Mouse (Mus musculus) heart, postnatal 14 days (tissue): ENCODE measurements around the gene Fank1. TPM values are rescaled to one million over a fixed set of nuclear protein-coding genes. Genes with fewer than 3 reads are reported as not detected.

Experiments
- DNase-seq, 2 experiments: peaks; one replicate each; pipeline ENCODE4 v3.0.0; 2021 to 2022
- intact Hi-C: fragments of 180-260 bp; cut with DNase I; formaldehyde crosslinking; loops from one replicate; pipeline ENCODE4 v1.15.1; 2025
- total RNA-seq, 2 experiments: library from RNA; stranded (reverse); gene quantifications; 2 replicates each; pipeline ENCODE4 v1.2.3; 2021

Gene Fank1
- total RNA-seq, 2 experiments from 2014 or later = 0.50 TPM; not detected in 1

DNA sequence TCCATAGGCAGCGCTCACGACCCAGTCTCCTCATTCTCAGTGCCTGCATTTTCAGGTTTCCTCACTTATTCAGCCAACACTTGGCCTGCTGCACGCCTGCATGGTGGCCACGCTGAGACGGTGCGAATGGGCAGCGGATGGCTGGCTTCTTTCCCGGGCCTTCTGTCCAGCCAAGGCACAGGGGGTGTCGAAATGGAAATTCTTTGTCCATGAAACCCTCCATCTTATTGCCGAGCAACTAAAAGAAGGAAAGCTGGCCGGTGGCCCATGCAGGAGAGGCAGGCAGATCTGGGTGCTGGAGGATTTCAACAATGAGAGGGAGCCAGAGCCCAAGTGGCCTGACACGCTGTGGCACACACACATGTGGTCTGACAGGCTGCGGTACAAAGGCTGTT is 10.8 kb upstream of the Fank1 start:
- peak; percentile 76 to 79 for DNase-seq
- intact Hi-C loops = no loop called here

GRCm38 (mm10) chr7:133768027-133768426 is 8.6 kb upstream of the Fank1 start:
- intact Hi-C loops = no loop called here
- DNase-seq = no peak

GRCm38 (mm10) chr7:133768517-133768916 is 8.1 kb upstream of the Fank1 start:
- no peak for DNase-seq
- intact Hi-C loops = no loop called here

DNA sequence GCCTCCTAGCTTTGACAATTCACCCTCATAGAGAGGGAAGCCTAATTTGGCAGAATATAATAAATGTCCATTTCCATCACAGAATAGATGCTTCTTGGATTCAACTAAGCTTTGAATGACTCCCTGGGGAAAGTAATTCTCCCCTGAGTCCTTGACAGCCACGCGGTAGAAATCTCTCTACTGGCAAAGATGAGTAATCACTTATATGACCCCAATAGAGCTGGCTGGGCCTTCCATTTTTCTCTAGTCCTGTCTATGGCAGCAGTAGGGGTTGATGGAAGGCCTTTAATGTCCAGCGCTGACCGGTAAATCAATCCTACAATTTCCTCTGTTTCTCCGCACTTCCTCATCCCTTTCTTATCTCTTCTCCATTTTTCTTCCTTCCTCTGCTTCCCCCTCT is 1.5 kb upstream of the Fank1 start:
- intact Hi-C loops = no loop called here
- DNase-seq = no peak

GRCm38 (mm10) chr7:133775796-133776625 is 650 bp upstream of the Fank1 start:
- intact Hi-C loops = no loop called here
- DNase-seq = peak; percentile 42 to 54

DNA sequence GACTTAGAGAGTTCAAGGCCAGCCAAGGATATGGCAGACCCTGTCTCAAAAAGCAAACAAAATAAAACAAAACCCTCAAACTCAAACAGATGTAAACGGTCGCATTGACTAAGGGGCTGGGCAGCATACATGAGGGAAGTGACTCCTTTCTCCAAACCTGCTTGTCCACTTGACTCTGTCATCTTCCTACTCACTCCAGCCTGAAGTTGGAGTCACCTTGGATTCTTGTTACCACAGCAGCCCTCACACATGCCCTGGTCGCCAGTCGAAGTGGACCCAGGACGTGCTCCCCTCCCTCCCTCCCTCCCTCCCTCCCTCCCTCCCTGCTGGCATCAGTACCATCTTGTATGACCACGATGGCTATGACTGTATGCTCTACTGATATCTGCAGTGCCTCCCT is 4.9 kb downstream of the Fank1 start:
- DNase-seq = no peak
- intact Hi-C loops = no loop called here

- intact Hi-C loops = loop anchor here (2.0 kb wide), 1 partner anchor 73 kb away; the partner anchor contains the start of gene Bccip
These were observed 5.3 kb downstream of the Fank1 start for GRCm38 (mm10) chr7:133781991-133782390.

GRCm38 (mm10) chr7:133782717-133783435 is 6.2 kb downstream of the Fank1 start, which contains the start of gene Dhx32:
Gene Dhx32 (minus strand): TSS chr7:133782726.
- intact Hi-C loops = loop anchor here (2.0 kb wide), 1 partner anchor 74 kb away; the partner anchor contains the start of gene Bccip
- peak; percentile 78 to 83 for DNase-seq

More at GRCm38 (mm10) chr7:133781991-133782390, 5.3 kb downstream of the Fank1 start:
- DNase-seq = no peak

- no peak for DNase-seq
- intact Hi-C loops = no loop called here
These were observed 10.9 kb downstream of the Fank1 start for GRCm38 (mm10) chr7:133787571-133787970.

DNA sequence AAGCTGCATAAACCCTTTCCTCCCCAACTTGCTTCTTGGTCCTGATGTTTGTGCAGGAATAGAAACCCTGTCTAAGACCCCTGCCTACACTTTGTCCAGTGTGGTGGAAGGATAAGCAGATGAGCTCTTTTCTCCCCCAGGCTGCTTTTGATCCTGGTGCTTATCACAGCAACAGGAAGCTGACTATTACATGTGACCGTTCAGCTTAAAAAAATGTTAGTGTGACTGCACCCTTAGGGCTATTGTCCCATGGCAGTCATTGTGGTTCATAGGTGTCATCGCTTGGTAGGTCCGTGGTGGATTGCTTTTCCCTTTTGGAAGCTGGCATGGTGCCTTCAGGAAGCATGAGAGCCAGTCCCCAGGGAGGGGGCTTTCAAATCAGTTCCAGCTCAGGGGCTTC is 11.5 kb downstream of the Fank1 start:
- intact Hi-C loops = no loop called here

GRCm38 (mm10) chr7:133790171-133790570 is 13.5 kb downstream of the Fank1 start:
- intact Hi-C loops = no loop called here

More for the DNA sequence above, 11.5 kb downstream of the Fank1 start:
- DNase-seq = no peak

GRCm38 (mm10) chr7:133790608-133791229 is 14.1 kb downstream of the Fank1 start:
- DNase-seq = no peak
- intact Hi-C loops = no loop called here

More at GRCm38 (mm10) chr7:133790171-133790570, 13.5 kb downstream of the Fank1 start:
- no peak for DNase-seq

DNA sequence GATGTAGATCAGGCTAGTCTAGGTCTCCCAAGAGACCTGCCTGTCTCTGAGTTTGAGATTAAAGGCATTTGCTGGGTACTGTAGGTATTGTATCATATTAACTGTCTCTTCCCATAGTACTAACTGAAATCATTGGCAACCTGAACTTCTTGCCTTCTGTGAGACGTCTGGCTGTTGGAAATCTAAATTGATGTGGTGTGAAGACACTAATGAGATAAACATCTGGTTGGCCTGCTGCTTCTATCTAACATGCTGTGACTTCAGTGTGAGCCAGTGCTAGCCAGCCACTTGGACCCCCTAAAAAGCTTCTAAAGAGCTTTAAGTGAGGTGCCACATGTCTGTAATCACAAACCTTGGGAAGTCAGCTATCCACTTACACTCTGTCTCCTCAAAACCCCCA is 16.1 kb downstream of the Fank1 start:
- DNase-seq = no peak
- intact Hi-C loops = no loop called here

- intact Hi-C loops = no loop called here
- DNase-seq = peak; percentile 23 to 35
These were observed 16.8 kb downstream of the Fank1 start for GRCm38 (mm10) chr7:133793248-133794131.

- intact Hi-C loops = no loop called here
- no peak for DNase-seq
These were observed 18.1 kb downstream of the Fank1 start for GRCm38 (mm10) chr7:133794720-133795119.

GRCm38 (mm10) chr7:133799928-133800327 is 23.3 kb downstream of the Fank1 start:
- intact Hi-C loops = loop anchor here (10.0 kb wide), 1 partner anchor 1685 kb away; no protein-coding TSS in a partner anchor
- DNase-seq = no peak

- intact Hi-C loops = loop anchor here (10.0 kb wide), 1 partner anchor 1683 kb away; no protein-coding TSS in a partner anchor
- no peak for DNase-seq
These were observed 25.2 kb downstream of the Fank1 start for GRCm38 (mm10) chr7:133801823-133802222.

GRCm38 (mm10) chr7:133805614-133806175 is 29.0 kb downstream of the Fank1 start:
- intact Hi-C loops = loop anchor here (2.0 to 10.0 kb wide), 2 partner anchors 543 to 1679 kb away; no protein-coding TSS in a partner anchor

GRCm38 (mm10) chr7:133812927-133813326 is 36.3 kb downstream of the Fank1 start:
- intact Hi-C loops = no loop called here
- DNase-seq = no peak

More at GRCm38 (mm10) chr7:133805614-133806175, 29.0 kb downstream of the Fank1 start:
- DNase-seq = peak; percentile 61 to 78
